Mouse (Mus musculus) thymus, postnatal 14 days (tissue): Measurements from ENCODE around the gene Camta2.

Experiments
- DNase-seq: peaks from one replicate; pipeline ENCODE4 v3.0.0; 2021

The Camta2 gene

DNA sequence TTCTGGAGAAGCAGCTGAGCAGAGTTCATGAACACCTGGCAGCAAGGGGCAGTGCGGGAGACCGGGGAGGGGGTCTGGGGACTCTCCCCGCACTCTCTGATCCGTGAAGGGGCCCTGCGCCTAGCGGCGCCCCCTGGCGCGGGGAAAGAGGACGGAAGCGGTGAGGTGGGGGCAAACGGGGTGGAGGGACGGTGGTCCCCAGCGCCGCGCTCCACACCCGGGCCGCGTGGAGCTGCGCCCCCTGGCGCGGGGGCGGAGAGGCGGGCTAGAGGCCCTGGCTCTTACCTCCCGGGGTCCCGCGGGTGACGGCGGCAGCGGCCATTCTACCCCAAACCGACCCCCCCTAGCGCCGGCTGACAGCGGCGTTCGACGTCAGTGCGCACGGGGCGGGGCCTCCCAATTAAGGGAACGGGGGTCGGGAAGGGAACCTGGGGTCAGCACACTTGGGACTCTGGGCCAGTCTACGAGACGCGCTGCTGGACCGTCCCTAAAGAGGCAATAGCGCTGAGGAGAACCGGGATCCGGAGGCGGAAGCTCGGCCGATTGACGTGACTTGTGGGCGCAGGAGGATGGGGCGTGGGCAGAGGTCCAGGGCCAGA lies at the start of gene Camta2:
Gene Camta2, minus strand, starts transcription at position 505 of the 599 bp plus-strand sequence.
- peak; percentile 90 for DNase-seq

DNA sequence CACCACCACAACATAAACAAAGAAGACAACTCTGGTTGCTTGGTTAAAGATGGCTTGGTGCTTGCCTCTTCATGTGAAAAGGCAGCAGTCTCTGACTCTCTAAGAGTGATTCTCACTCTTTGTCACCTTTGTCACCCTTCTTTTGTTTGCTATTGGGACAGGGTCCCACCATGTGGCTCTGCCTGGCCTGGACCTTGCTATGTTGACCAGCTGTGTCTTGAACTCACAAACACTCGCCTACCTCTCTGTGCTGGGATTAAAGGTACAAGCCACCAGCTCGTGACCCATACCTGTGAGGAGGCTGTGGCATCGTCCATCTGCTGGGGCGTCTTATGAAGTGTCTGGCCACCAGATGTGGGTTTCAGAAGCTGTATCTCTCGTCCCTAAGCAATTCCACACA lies 45.4 kb upstream of the Camta2 start:
- no peak for DNase-seq

DNA sequence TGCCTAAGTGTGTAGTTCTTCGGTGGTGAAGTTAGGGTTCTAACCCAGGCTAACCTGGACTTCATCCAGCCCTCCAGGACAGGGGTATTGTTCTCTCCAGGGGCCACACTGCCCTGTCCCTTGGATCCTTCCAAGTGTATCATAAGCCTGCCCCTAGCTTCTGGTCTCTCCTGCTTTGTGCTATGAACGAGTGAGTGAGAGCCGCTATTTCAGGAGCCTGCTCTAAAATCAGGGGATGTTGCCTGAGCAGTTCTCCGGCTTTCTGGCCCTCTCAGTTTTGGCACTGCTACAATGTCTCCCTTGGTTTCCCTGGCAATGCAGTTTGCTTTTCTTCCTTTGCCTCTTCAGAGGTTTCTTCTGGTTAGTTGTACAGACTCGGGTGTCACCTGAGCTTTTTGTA lies 43.3 kb upstream of the Camta2 start:
- DNase-seq, result no peak

DNA sequence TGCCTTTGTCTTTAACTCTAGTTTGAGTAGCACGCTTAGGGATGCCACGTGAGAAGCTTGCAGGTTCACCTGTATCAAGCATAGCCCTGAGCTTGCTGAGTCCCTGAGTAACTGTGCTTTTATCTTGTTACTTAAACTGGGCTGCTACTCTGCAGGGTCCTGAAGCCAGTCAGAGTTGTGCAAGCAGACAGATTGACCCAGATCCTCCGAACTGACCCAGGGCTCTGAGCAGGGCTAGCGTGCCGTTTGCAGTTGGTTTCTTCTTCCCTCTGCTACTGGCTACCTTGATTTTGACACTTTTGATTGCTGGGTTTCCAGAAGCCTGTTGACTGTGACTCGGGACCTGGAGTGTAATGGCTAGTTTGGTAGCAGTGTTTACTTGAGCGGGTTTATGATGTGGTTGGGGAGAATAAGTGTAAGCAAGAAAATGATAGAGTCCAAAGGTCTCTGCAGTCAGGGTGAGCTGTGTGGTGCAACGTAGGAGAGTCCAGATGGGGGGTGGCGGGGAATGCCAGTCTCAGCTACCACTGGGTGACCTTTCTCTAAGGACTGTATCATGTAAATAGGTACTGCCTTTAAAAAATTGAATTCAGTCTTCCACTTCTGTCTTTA lies 42.6 kb upstream of the Camta2 start:
- DNase-seq, result no peak

DNA sequence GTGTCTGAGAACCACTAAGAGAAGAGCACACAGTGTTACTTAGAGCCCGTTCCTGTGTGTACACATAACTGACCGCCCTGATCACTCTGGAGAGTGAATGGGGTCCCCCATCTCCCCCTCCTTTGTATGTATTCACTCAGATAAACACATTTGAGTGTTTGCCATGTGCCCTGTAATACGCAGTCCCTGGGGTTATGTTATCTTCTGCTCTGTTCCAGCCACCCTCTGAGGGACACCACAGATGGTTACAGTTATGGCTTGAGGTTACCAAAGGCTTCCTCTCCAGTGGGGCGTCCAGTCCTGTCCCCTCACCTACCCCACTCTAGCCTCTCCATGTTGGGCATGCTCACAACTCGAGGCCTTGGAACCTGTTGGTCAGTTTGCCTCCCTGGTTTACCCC lies 39.5 kb upstream of the Camta2 start:
- DNase-seq, result no peak

DNA sequence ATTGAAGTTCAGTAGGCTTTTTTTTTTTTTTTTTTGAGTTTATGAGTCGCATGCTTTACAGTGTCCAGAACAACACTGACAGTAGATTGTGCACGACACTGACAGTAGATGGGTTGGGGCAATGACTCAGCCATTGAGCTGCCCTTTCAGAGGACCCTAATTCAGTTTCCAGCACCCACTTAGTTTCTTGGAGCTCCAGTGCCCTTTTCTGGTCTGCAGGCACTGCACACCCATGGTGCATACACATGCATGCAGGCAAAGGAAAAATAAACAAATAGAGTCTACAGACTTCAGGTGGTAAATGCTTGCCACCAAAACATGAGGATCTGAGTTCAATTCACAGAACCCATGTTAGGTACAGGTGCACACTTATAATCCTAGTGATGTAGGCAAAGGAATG lies 38.7 kb upstream of the Camta2 start:
- DNase-seq, result no peak

DNA sequence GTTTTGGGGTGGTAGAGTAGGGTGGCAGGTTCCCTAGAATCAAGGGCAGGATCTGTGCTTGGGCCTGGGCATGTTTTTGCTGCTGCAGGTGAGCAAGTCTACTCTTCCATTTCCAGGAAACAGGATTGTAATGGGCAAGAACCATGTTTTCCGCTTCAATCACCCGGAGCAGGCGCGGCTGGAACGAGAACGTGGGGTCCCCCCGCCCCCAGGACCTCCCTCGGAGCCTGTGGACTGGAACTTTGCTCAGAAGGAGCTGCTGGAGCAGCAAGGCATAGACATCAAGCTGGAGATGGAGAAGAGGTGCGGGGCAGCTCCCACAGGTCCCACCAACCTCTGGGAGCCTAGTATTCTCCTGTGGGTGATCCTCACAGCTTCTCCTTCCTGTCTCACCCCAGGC lies 36.8 kb upstream of the Camta2 start:
- no peak for DNase-seq

DNA sequence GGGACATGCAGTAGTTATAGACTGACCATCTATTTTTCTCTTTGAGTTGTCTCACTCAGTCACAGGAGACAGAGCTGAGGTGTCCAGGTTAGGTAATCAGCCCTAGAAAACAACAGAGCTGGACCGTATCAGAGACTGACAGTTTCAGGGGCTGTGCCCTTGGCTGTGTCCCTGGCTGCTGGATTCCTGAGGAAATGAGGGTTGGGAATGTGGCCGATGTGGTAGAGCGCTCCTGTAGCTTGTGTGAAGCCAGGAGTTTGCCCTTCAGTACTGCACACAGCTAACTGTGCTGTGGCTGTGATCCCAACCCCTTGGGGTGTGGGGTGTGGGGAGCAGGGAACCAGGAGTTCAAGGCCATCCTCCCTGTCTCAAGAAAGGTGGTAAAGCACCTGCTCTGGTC lies 33.2 kb upstream of the Camta2 start:
- DNase-seq, result no peak

DNA sequence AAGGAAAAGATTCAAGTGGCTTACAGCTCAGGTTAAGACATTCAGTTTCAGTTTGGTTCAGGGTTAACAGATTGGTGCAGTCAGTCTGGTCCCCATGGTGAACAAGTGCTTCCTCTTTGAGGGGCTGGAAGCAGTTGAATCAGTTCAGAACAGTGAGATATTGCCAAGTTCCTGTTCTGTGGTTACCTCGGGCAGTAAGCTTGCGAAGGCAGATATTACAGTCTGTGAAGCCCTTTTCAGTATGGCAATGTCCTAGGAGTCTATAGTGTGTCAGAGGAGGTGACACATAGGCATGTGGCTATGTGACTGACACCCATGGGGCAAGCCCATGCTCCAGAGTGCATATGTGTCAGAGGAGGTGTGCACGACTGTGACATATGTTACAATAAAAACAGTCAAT lies 32.7 kb upstream of the Camta2 start:
- no peak for DNase-seq

DNA sequence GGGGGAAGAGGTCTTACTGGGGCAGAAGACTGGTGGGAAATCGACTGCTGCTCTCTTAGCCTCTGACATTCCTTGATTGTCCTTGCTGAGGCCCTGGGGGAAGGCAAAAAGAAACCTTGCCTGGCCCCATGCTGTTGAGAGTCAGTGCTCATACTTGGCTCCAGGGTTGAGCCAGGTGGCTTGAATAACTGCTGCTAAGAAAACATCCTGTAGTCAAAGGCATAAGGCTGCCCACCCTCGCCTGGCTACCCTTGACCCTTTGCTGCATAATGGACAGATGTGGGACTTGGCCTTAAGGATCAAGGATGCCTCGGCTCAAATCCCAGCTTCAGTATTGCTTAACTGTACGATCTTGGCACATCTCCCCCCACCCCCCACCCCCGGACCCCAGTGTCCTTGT lies 30.6 kb upstream of the Camta2 start:
- no peak for DNase-seq

DNA sequence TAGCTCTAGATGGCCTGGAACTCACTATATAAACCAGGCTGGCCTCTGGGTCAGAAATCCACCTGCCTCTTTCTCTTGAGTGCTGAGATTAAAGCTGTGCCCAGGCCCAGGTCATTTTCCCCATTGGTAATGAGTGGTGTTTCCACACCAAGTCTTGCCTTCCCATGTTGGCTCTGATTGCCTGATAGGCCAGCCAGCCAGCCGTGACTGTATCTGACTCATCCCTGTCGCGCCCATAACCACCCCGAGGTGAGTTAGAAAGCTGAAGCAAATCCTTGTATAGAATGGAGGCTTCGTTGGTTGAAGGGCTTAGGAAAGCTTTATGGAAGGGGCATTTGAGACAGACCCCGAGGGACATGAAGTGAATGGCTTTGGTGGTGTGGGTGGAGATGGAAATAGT lies 27.9 kb upstream of the Camta2 start:
- no peak for DNase-seq

DNA sequence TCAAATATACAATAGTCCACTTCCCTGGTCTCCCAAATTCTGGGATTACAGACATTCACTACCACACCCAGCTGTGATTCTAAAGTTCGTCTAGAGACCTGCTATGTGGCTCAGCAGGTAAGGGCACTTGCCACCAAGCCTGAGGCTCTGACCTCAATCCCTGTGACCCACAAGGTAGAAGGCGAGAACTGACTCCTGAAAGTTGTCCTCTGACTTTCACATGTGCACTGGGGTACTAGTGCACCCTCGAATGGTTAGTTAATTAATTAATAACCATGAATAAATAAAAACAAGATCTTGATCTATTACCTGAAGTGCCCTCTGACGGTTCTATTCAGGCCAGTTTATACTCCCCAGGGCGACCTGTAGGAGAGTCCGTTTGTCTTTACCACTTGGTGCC lies 25.3 kb upstream of the Camta2 start:
- DNase-seq, result no peak

DNA sequence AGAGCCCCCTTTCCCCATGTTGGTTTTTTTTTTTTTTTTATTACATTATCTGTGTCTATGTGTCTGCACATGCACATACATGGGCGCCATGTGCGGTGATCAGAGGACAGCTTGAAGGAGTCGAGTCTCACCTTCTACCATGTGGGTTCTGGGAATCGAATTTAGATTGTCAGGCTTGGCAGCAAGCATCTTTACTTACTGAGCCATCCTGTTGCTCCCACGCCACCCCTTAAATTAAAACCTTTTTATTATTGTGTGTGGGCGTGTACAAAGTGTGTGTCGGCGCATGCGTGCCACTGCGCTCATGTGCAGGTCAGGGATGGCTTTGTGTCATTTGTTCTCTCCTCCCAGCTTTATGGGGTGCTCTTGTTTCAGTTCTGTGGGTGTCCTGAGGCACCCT lies 23.1 kb upstream of the Camta2 start:
- DNase-seq, result no peak

DNA sequence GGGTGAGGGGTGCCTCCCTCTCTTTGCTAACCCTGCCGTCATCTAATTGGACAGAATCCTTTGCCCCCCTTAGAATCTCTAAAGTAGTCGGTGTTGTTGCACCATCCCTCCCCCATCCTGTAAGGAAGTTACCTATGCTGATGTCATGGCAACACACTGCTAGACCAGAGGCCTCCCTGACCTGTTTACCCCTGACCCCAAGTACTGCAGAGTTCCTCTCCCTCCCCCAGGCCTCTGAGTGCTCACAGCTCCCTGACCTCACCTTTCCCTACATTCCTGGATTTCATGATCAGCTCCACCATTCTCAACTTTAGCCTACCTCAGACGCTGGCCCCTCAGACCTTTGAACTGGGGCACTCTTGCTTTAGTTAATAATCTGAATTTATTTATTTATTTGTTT lies 18.2 kb upstream of the Camta2 start:
- no peak for DNase-seq

DNA sequence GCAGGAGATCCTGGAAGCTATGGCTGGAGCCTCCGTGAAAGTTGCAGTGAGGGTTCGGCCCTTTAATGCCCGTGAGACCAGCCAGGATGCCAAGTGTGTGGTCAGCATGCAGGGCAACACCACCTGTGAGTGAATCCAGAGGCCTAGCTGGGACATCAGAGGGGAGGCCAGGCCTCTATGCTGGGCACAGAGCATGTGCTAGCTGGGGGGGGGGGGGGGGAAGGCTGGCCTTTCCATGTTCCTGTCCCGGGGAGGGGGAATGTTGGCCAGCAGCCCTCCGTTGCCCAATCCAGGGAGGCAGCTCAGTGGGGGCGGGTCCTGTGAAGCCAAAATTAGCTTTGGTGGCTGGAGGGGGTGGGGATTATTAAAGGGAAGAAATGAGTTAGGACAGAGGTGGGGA lies 14.9 kb upstream of the Camta2 start:
- no peak for DNase-seq

DNA sequence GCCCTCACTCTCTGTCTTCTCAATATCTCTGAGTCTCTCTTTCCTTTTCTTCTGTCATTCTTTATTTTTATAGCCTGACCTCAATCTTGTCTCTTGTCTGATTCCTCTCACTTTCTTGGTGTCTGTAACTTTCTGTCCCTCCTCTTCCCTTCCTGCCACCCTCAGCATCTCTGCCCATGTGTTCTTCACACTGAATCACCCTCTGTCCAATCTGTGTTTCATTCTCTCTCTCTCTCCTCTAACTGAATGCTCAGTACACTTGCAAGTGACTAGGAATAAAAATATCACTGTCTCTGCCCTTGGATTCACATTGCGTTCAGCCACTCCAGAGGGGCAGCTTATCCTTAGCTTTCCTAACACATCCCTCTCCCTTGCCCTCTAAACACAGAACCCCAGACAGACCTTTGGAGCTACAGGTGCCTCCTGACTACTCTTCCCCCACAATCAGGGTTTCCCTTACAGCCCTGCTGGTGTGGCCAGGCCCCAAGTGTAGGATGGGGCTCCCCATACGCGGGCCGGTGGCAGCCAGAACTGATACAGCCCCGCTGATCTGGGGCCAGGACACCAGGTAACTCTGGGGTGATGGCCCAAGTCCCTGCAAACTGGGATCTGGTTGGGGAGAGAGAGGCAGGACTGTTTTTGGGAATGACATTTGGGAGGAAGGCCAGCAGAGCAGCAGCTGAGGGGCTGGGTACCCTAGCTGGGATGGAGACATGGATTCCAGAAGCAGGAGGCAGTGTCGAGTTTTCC lies 14.3 kb upstream of the Camta2 start:
- DNase-seq, result no peak

DNA sequence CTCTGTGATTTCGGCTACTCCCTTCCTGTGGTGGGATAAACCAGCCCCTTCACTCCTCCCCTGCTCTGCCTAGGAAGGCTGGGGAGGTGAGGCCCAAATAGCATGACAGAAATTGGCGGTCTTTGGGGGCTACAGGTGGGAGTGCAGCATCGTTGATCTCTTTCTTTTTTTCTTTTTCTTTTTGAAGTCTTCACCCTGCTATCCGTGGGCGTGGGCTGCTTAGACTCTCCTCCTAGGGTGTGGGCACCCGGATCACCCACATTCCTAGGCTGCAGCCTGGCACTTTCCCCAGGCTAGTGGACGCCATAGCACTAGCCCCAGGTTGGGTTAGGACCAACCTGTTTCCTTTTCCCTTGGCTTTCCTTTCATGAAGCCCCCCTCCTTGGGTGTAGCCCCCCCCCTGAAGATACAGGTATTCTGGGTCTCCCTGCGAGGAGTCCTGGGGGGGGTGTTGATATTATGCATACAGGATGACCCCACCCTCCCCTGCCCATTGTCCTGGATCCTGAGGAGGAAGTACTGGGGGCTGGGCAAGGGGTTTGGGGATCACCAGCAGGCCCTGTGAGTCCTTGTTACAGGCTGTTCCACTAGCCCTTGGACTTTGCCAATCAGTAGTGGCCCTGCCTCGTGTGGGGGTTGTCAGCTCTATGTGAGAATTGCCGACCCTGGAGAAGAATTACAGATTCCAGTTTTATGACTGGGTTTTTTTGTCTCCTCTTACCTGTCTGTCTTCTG lies 13.5 kb upstream of the Camta2 start:
- no peak for DNase-seq

DNA sequence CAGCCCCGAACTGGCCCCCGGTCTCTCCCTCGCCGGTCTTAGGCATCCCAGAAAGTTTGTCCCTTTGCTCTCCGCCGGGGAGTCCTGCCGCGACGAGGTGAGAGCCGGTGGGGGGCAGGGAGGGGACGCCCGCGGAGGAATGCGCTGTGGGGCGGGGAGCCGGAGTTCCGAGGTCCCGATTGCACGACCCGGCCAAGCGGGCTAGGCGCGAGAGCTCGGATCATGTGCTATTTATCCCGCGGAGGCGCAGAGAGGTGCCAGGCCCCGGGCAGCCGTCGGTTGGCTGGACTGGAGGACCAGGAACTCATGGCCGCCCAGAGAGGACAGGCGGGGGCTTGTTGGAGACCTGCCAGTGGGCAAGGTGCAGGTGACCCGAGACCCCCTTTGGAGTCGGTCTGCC lies 12.7 kb upstream of the Camta2 start:
- peak; percentile 70 for DNase-seq

DNA sequence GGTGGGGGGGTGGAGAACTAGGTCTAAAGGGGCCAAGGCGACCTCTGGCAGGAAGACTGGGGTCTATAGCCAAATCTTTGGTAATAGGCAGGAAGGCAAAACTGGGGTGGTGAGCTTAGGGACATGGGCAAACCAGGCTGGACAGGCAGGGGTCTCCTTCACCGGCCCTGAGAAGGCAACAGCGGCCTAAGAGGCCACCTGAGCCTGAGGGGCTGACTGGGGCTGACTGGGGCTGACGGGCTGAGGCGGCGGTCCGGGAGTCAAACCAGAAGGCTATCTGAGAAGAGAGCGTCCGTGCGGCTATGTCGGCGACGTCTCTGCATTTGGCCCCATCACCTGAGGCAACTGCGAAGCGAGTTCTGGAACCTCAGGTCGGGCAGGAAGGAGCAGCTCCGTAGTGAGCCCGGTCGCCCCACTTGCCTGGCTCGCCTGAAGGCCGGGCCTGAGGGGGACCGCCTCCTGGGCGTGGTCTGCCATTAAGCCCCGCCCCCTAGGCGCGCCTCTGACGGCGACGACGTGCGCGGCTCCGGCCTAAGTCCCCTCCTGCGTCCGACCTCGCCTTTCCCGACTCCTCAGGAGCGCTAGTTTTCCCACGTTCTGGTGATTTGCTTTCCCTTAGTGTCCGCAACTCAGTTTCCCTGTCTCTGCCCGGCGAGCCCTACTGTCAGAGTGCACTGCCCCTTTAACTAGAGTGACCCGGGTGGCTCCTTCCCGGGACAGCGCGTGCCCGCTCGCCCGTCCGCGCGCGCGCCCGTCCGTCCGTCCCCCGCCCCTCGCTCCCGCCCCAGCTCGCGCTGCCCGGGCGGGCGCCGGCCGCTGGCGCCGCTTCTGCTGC lies 12.0 kb upstream of the Camta2 start, which contains the start of the genes Inca1 and Kif1c:
Gene Inca1, minus strand, starts transcription at position 434 of the 835 bp plus-strand sequence.
Gene Kif1c, plus strand, starts transcription at position 827 of the 835 bp plus-strand sequence.
- DNase-seq, result peak; percentile 98

DNA sequence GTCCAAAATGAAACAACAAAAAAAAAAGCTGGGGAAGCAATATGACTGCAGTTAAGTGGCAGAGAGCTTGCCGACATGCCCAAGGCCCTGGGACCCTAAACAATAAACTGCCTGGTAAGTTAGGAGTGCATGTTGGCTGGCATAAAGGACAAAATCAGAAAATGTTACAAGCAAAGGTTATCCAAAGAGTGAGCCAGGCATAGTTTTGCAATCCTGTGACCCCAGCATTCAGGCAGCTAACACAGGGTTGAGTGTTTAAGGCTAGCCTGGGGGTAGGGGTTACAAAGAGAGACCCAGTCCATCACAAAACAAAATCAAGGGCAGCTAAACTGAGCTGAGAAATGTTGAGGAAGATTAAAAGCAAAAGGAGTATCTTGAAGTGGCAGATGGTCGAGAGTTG lies 11.1 kb upstream of the Camta2 start:
- DNase-seq, result no peak

DNA sequence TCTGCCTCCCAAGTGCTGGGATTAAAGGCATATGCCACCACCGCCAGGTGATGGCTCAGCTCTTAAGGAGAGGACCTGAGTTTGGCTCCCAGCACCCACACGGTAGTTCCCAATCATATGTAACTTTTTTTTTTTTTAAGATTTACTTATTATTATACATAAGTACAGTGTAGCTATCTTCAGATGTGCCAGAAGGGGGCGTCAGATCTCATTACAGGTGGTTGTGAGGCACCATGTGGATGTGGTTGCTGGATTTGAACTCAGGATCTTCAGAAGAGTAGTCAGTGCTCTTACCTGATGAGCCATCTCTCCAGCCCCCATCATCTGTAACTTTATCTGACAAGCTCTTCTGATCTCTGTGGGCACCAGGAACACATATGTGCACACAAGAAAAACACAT lies 9.5 kb upstream of the Camta2 start:
- no peak for DNase-seq

DNA sequence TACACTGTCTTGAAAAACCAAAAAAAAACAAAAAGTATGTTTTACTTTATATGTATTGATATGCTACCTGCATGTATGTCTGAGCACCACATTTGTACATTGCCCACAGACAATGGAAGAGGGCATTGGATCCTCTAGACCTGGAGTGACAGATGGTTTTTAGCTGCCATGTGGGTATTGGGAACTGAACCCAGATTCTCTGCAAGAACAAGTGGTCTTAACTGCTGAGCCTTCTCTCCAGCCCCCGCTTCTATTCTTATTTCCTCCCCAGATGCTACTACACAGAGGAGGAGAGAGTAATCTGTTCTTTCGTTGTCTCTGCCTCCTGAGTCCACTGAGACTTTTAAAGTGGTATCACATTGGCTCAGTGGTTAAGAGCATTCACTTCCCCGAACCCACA lies 5.6 kb upstream of the Camta2 start:
- DNase-seq, result no peak

DNA sequence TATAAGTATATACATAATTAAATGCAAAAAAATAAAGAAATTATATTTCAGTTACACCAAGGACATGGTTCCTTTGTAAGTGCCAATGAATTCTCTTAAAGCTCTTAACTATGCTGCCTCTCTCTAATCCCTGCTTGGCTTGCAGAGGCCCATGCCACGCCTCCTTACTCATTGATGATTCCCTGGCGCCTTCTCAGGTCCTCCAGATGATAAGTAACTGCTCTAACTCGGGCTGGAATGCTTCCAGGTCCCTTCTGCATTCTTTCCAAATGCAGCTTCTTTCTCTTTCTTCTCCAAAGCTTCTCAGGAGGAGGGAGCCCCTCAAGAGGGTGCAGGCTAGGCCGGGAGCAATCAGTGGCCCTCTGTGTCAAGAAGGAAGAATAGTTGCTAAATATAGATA lies 1.7 kb upstream of the Camta2 start:
- DNase-seq, result no peak
